Mouse (Mus musculus): Measurements from ENCODE around the gene Olfr315. TPM values are rescaled to one million over a fixed set of nuclear protein-coding genes. Genes with fewer than 3 reads are reported as not detected.
"Not testable (repeated sequence)": the region's sequence is repeated elsewhere in the genome, so short reads cannot be mapped to it uniquely, and the experiment has no call there.

Olfr315 gene
- total RNA-seq, 2 experiments from 2014 or later, result not detected

- intact Hi-C loops (cut with DNase I), result no loop called here
- no peak for DNase-seq (ENCODE audit: low spot score in 2 of 2)
These were observed 39.0 kb downstream of the Olfr315 start for GRCm38 (mm10) chr11:58812001-58812400.

GRCm38 (mm10) chr11:58814700-58815099 lies 41.7 kb downstream of the Olfr315 start, which contains the start of gene Olfr313:
Gene Olfr313 (plus strand): TSS chr11:58815000.
- DNase-seq (ENCODE audit: low spot score in 2 of 2); intact Hi-C loops (cut with DNase I): not testable (repeated sequence)

GRCm38 (mm10) chr11:58815676-58816075 lies 42.7 kb downstream of the Olfr315 start:
- intact Hi-C loops (cut with DNase I), result no loop called here
- DNase-seq (ENCODE audit: low spot score in 2 of 2), result no peak

- intact Hi-C loops (cut with DNase I); DNase-seq (ENCODE audit: low spot score in 2 of 2): not testable (repeated sequence)
These were observed 55.9 kb downstream of the Olfr315 start, which contains the start of gene Olfr312 for GRCm38 (mm10) chr11:58828937-58829336. Gene Olfr312 (plus strand): TSS chr11:58829237.

GRCm38 (mm10) chr11:58829764-58830163 lies 56.8 kb downstream of the Olfr315 start:
- DNase-seq (ENCODE audit: low spot score in 2 of 2), result no peak
- intact Hi-C loops (cut with DNase I), result no loop called here

Other genes starting within 250 kb of the Olfr315 start
- gene Olfr330, start 238.4 kb upstream of the Olfr315 start, total RNA-seq (2021), result not detected
- gene Olfr329-ps, start 226.8 kb upstream of the Olfr315 start, total RNA-seq (2021), result not detected
- gene Olfr328, start 217.6 kb upstream of the Olfr315 start, total RNA-seq (2021), result under 1 TPM; 0.11 TPM
- not detected for gene Olfr224, start 202.6 kb upstream of the Olfr315 start, total RNA-seq (2021)
- gene Olfr325, start 195.5 kb upstream of the Olfr315 start, total RNA-seq (2021), result not detected
- gene Olfr324, start 178.1 kb upstream of the Olfr315 start, total RNA-seq (2021), result not detected
- gene 2210407C18Rik, start 157.1 kb upstream of the Olfr315 start, total RNA-seq (2021), result under 1 TPM in 1 of 2 experiments, not detected in 1; 0.42 TPM
- gene Olfr323, start 142.7 kb upstream of the Olfr315 start, total RNA-seq (2021), result not detected
- under 1 TPM in 1 of 2 experiments, not detected in 1; 0.15 TPM for gene Trim58, start 132.7 kb upstream of the Olfr315 start, total RNA-seq (2021)
- not detected for gene Olfr322, start 114.4 kb upstream of the Olfr315 start, total RNA-seq (2021)
- not detected for gene Olfr320, start 92.1 kb upstream of the Olfr315 start, total RNA-seq (2021)
- not detected for gene Olfr319, start 74.0 kb upstream of the Olfr315 start, total RNA-seq (2021)
- under 1 TPM in 1 of 2 experiments, not detected in 1; 0.13 TPM for gene Olfr318, start 49.2 kb upstream of the Olfr315 start, total RNA-seq (2021)
- gene Olfr317, start 34.0 kb upstream of the Olfr315 start, total RNA-seq (2021), result under 1 TPM in 1 of 2 experiments, not detected in 1; 0.15 TPM
- under 1 TPM; 0.13 to 0.42 TPM for gene Olfr316, start 20.5 kb upstream of the Olfr315 start, total RNA-seq (2021)
- not detected for gene Olfr314, start 9.8 kb downstream of the Olfr315 start, total RNA-seq (2021)
- 1 to 10 TPM in 1 of 2 experiments, under 1 TPM in 1; 0.89 to 2.1 TPM for gene Fam183b, start 28.8 kb downstream of the Olfr315 start, total RNA-seq (2021)
- gene Olfr313, start 41.8 kb downstream of the Olfr315 start, total RNA-seq (2021), result not detected
- not detected for gene Olfr312, start 56.0 kb downstream of the Olfr315 start, total RNA-seq (2021)
- not detected for gene Olfr311, start 66.1 kb downstream of the Olfr315 start, total RNA-seq (2021)
- 10 to 100 TPM; 16.7 TPM for gene Gm12258, start 74.0 kb downstream of the Olfr315 start, total RNA-seq (2021)
- gene 2810021J22Rik, start 94.0 kb downstream of the Olfr315 start, total RNA-seq (2021), result 1 to 10 TPM; 9.3 TPM
- gene Zfp39, start 131.0 kb downstream of the Olfr315 start, total RNA-seq (2021), result 1 to 10 TPM; 8.7 to 9.0 TPM
- gene Btnl10, start 144.7 kb downstream of the Olfr315 start, total RNA-seq (2021), result not detected
- gene Rnf187, start 165.7 kb downstream of the Olfr315 start, total RNA-seq (2021), result 100 to 1,000 TPM; 493 to 512 TPM
- gene Hist3h2ba, start 175.7 kb downstream of the Olfr315 start, total RNA-seq (2021), result 100 to 1,000 TPM; 119 to 135 TPM
- gene Hist3h2a, start 181.5 kb downstream of the Olfr315 start, total RNA-seq (2021), result 10 to 100 TPM; 57.2 to 62.3 TPM
- 1 to 10 TPM; 3.9 to 4.3 TPM for gene Trim17, start 181.5 kb downstream of the Olfr315 start, total RNA-seq (2021)
- 10 to 100 TPM; 21.8 to 22.0 TPM for gene Trim11, start 204.9 kb downstream of the Olfr315 start, total RNA-seq (2021)

All from left cerebral cortex, postnatal 14 days (tissue).